Mouse (Mus musculus) stomach, postnatal 0 days (tissue): ENCODE results near the gene Aldh1b1. TPM values are rescaled to one million over a fixed set of nuclear protein-coding genes. Genes with fewer than 3 reads are reported as not detected.
A peak's percentile ranks its signal among the peaks of the same experiment; 100 is the strongest.

Experiments
- ATAC-seq: fragments of 200-750 bp; cut with Nextera tagmentation; 2 replicates; pipeline ENCODE4 v1.8.0; 2017; ENCODE audit not compliant: low FRiP score, low TSS enrichment
- DNase-seq: peaks from one replicate; pipeline ENCODE4 v3.0.0-alpha.2; 2016; ENCODE audit warnings: low spot score
- H3K27ac ChIP-seq: fragments of 300-500 bp; sonication (generic); replicated peaks from 2 replicates; pipeline ENCODE4 v1.5.1; 2014; ENCODE audit warnings: mild to moderate bottlenecking, control low read depth
- H3K27me3 ChIP-seq: fragments of 300-500 bp; sonication (generic); 2 replicates; pipeline ENCODE4 v1.6.1; 2014; ENCODE audit warnings: low read length; ENCODE audit not compliant: control insufficient read depth, insufficient read depth
- H3K36me3 ChIP-seq: fragments of 300-500 bp; sonication (generic); 2 replicates; pipeline ENCODE4 v1.6.1; 2014; ENCODE audit warnings: low read length, mixed read lengths; ENCODE audit not compliant: control insufficient read depth, insufficient read depth
- H3K4me1 ChIP-seq: fragments of 300-500 bp; sonication (generic); replicated peaks from 2 replicates; pipeline ENCODE4 v1.6.1; 2014; ENCODE audit warnings: antibody characterized with exemption; ENCODE audit not compliant: control insufficient read depth, insufficient read depth
- H3K4me2 ChIP-seq: fragments of 300-500 bp; sonication (generic); replicated peaks from 2 replicates; pipeline ENCODE4 v1.6.1; 2014; ENCODE audit warnings: low read depth, mild to moderate bottlenecking, control low read depth, moderate library complexity
- H3K4me3 ChIP-seq: fragments of 300-500 bp; sonication (generic); 2 replicates; pipeline ENCODE4 v1.5.1; 2014; ENCODE audit warnings: low read depth, low read length, control low read depth
- H3K9ac ChIP-seq: fragments of 300-500 bp; sonication (generic); 2 replicates; pipeline ENCODE4 v1.6.1; 2014; ENCODE audit warnings: mild to moderate bottlenecking, low read length, control low read depth, mixed read lengths
- H3K9me3 ChIP-seq: fragments of 300-500 bp; sonication (generic); 2 replicates; pipeline ENCODE4 v1.6.1; 2016; ENCODE audit warnings: low read length; ENCODE audit not compliant: control insufficient read depth
- CTCF ChIP-seq: IDR thresholded peaks from 2 replicates; pipeline ENCODE4 v1.5.1; 2016; ENCODE audit warnings: antibody characterized with exemption, low read depth, mild to moderate bottlenecking, moderate library complexity
- EP300 ChIP-seq: optimal IDR thresholded peaks from 2 replicates; pipeline ENCODE3; 2016; ENCODE audit warnings: antibody characterized with exemption
- WGBS: fragments of 180-500 bp; shearing (Covaris S2); extraction: QIAGEN DNeasy Blood & Tissue Kit; methylation state at CpG from one replicate; pipeline ENCODE4 v1.1.7; 2014; 5-methylcytosine and 5-hydroxymethylcytosine counted together
- polyA plus RNA-seq: library from polyadenylated mRNA; unstranded; fragments of >200 nt; fragmentation: Nextera tagmentation; extraction: Ambion mirVana; gene quantifications from 2 replicates; pipeline ENCODE4 v1.2.1, GENCODE M21; 2015

The Aldh1b1 gene
- polyA plus RNA-seq, 1 experiment from 2014 or later, result 6.8 TPM

- TF ChIP-seq CTCF (no peak), EP300 (no peak)
- H3K4me2 ChIP-seq, result no peak overlapping the region
- no peaks in the 10 kb centered on the region for H3K9me3 ChIP-seq
- ATAC-seq, result no peak
- H3K27me3 ChIP-seq, result no peaks in the 10 kb centered on the region
- H3K9ac ChIP-seq, result no peak overlapping the region
- H3K4me3 ChIP-seq, result no peak overlapping the region
- WGBS, result 44% methylated on average over 3 of the region's 3 CpGs
- H3K27ac ChIP-seq, result no peak overlapping the region
- H3K36me3 ChIP-seq, result no peaks in the 10 kb centered on the region
- H3K4me1 ChIP-seq, result 0 out of 2 replicates have a peak, but pooled peaks cover 2% of the 10 kb centered on the region
- DNase-seq, result no peak
These were observed 1.2 kb downstream of the Aldh1b1 start for GRCm38 (mm10) chr4:45799956-45800537.

- ATAC-seq (no peak), DNase-seq (no peak)
- H3K4me3 ChIP-seq, result no peak overlapping the region
- H3K27me3 ChIP-seq, result no peaks in the 10 kb centered on the region
- H3K9ac ChIP-seq, result no peak overlapping the region
- no peaks in the 10 kb centered on the region for H3K36me3 ChIP-seq
- H3K9me3 ChIP-seq, result no peaks in the 10 kb centered on the region
- H3K27ac ChIP-seq, result no peak overlapping the region
- 95% methylated on average over 14 of the region's 14 CpGs for WGBS
- no peak overlapping the region for H3K4me2 ChIP-seq
- 0 out of 2 replicates have a peak, but pooled peaks cover 2% of the 10 kb centered on the region for H3K4me1 ChIP-seq
- TF ChIP-seq CTCF, result no peak
- TF ChIP-seq EP300, result no peak
These were observed 4.1 kb downstream of the Aldh1b1 start for GRCm38 (mm10) chr4:45802900-45803299.

DNA sequence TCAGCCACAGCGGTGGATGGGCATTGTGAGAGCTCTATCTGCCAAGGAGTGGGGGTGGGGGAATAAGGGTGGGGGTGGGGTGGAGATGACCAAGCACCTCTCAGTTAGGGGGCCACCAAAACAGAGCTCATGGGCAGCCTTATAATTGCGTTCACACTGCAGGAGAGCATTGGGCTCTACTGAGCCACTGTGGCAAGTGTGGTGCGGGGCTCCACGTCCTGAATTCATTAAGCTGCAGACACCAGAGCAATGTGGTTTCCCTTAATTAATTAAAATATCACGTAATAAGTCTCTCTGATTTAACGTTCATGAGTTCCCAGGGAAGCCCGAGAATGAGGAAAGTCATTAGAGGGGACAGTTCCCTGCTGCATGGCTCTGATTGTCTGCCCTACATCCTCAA lies 9.2 kb downstream of the Aldh1b1 start:
- no peaks in the 10 kb centered on the region for H3K4me1 ChIP-seq
- no peak for ATAC-seq
- WGBS, result 52% methylated on average over 7 of the region's 7 CpGs
- H3K27me3 ChIP-seq, result no peaks in the 10 kb centered on the region
- TF ChIP-seq EP300 (no peak), CTCF (no peak)
- no peak overlapping the region for H3K9ac ChIP-seq
- H3K4me2 ChIP-seq, result no peak overlapping the region
- H3K36me3 ChIP-seq, result no peaks in the 10 kb centered on the region
- no peak overlapping the region for H3K4me3 ChIP-seq
- no peak overlapping the region for H3K27ac ChIP-seq
- no peaks in the 10 kb centered on the region for H3K9me3 ChIP-seq
- no peak for DNase-seq

GRCm38 (mm10) chr4:45811250-45811649 lies 12.4 kb downstream of the Aldh1b1 start:
- WGBS, result 27% methylated on average over 8 of the region's 8 CpGs
- TF ChIP-seq CTCF, result no peak
- no peak for TF ChIP-seq EP300
- Histone ChIP-seq H3K27ac (no peak overlapping the region), H3K4me1 (no peaks in the 10 kb centered on the region), H3K27me3 (no peaks in the 10 kb centered on the region), H3K4me2 (no peak overlapping the region), H3K36me3 (no peaks in the 10 kb centered on the region), H3K9ac (no peak overlapping the region), H3K9me3 (no peaks in the 10 kb centered on the region), H3K4me3 (no peak overlapping the region)
- DNase-seq (no peak), ATAC-seq (no peak)

GRCm38 (mm10) chr4:45815542-45815941 lies 16.7 kb downstream of the Aldh1b1 start:
- peak; percentile 72 for TF ChIP-seq CTCF
- no peak for TF ChIP-seq EP300
- Histone ChIP-seq H3K36me3 (no peaks in the 10 kb centered on the region), H3K4me2 (no peak overlapping the region), H3K27ac (no peak overlapping the region), H3K9me3 (no peaks in the 10 kb centered on the region), H3K27me3 (no peaks in the 10 kb centered on the region), H3K9ac (no peak overlapping the region), H3K4me1 (no peaks in the 10 kb centered on the region), H3K4me3 (no peak overlapping the region)
- WGBS, result 40% methylated on average over 7 of the region's 7 CpGs
- DNase-seq, result peak; percentile 29
- ATAC-seq, result no peak

GRCm38 (mm10) chr4:45818814-45819207 lies 20.0 kb downstream of the Aldh1b1 start:
- H3K4me1 ChIP-seq, result no peaks in the 10 kb centered on the region
- no peak for ATAC-seq
- no peak for DNase-seq
- H3K9me3 ChIP-seq, result no peaks in the 10 kb centered on the region
- H3K36me3 ChIP-seq, result no peaks in the 10 kb centered on the region
- H3K4me2 ChIP-seq, result peak overlapping the region; percentile 50
- H3K4me3 ChIP-seq, result no peak overlapping the region
- TF ChIP-seq CTCF (no peak), EP300 (no peak)
- H3K9ac ChIP-seq, result peak overlapping the region; percentile 18; the same call in 1 of the 2 replicates
- 44% methylated on average over 4 of the region's 4 CpGs for WGBS
- H3K27me3 ChIP-seq, result no peaks in the 10 kb centered on the region
- H3K27ac ChIP-seq, result no peak overlapping the region
